Mouse (Mus musculus) layer of hippocampus, adult 9-11 months (tissue): ENCODE measurements around the gene Nxph4.

Experiments used
- DNase-seq: peaks from one replicate; pipeline ENCODE4 v3.0.0; 2022

Nxph4 gene

DNA sequence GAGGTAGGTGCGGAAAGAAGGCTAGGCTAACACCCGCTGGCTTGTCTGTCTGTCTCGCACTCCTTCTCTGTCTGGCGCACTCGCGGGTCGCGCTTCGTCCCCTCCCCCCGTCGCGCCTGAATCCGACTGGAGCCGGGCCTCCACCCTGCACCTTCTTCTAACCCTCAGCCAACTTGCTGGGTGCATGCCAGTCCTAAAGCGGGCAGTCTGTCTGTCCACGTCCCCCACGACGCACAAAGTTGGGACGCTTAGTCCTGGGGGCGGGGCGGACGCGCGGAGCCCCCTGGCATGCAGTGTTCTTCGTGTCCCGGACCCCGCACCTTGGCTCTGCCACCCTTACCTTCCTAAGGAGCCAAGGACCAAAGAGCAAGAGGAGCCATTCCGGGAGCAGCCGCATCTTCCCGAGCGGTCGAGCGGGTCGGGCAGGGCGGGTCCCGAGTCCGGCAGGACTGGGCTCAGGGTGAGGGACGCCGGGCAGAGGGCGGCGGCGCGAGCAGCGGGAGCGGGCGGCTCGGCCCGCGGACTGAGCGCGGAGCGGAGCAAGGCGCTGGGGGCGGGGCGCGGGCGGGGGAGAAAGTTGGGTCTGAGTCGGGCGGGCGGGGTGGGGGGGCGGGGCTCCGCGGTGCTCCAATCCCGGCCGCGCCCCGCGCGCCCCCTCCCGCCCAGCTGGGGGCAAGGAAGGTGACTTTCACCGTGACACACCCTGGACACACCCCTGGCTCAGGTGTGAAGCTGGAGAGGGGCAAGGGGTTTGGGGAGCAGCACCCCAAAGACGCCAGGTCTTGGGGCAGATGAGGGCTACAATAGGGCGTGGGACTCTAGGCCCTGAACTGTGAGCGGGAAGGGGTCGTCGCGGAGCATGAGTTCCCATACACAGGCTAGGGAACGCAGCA lies at the start of gene Nxph4:
Nxph4 (minus strand) TSS at position 524 of the 893 bp plus-strand sequence.
- no peak for DNase-seq

DNA sequence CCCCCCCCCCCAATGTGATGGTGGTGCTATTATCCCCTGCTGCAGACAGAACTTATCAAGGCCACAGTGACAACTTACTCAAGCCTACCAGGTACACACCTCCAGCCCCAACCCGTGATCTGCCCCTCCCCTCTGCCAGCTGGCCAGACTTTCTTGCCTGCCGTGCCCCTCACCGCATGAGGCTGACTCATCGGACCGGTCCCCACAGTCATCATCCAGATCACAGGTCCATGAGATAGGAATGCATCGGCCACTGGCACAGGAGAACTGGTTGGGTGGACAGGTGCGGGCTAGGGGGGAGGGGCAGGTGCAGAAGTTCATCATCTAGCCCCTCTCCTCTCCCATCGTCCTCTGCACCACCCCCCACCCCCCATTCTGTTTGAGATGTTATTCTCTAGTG lies 49.3 kb upstream of the Nxph4 start:
- DNase-seq, result no peak

GRCm38 (mm10) chr10:127581291-127581690 lies 46.9 kb upstream of the Nxph4 start:
- no peak for DNase-seq

GRCm38 (mm10) chr10:127577982-127578381 lies 43.6 kb upstream of the Nxph4 start:
- DNase-seq, result peak; percentile 73

DNA sequence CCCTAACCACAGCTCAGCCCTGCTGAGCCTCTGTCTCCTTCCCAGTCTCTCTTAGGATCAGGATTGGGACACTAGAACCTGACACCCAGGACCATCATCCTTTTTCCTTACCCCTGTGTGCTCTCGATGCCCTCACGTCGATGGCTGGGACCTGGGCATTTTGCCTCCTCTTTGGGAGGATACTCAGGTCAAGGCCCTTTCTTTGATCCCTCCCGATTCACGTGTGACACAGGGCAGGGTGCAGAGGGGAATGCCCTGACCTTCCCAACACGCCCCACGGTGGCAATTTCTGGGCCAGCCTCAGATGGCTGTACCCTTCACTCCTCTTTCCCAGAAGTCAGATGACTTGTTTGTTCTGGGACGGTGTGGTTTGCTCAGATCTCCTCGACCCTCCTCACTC lies 42.8 kb upstream of the Nxph4 start:
- no peak for DNase-seq

GRCm38 (mm10) chr10:127576381-127576961 lies 42.1 kb upstream of the Nxph4 start:
- DNase-seq, result no peak

GRCm38 (mm10) chr10:127575741-127576140 lies 41.4 kb upstream of the Nxph4 start:
- no peak for DNase-seq

GRCm38 (mm10) chr10:127572281-127572680 lies 37.9 kb upstream of the Nxph4 start:
- DNase-seq, result no peak

GRCm38 (mm10) chr10:127570937-127571641 lies 36.7 kb upstream of the Nxph4 start:
- no peak for DNase-seq

GRCm38 (mm10) chr10:127570384-127570783 lies 36.0 kb upstream of the Nxph4 start:
- DNase-seq, result no peak

DNA sequence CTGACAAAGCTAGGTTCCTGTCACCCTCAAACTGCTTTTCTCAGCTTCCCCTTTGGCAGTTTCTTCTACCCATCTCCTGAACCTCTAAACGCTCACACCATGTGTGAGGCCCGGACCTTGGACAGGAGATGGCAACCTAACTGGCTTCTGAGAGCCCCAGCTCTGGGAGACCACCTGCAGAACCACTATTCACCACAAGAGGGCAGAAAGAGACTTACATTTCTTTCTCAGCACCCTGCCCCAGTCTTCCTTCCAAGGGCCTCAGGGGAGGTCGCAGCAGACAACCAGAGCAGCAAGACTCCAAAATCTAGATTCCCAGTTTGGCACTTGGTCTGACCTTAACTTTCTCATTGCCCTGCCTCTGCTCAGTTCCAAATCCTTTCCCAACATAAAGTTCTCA lies 35.1 kb upstream of the Nxph4 start:
- DNase-seq, result peak; percentile 72

GRCm38 (mm10) chr10:127566553-127567326 lies 32.4 kb upstream of the Nxph4 start:
- DNase-seq, result no peak

- peak; percentile 56 for DNase-seq
Observed at GRCm38 (mm10) chr10:127564301-127564700, 29.9 kb upstream of the Nxph4 start.

DNA sequence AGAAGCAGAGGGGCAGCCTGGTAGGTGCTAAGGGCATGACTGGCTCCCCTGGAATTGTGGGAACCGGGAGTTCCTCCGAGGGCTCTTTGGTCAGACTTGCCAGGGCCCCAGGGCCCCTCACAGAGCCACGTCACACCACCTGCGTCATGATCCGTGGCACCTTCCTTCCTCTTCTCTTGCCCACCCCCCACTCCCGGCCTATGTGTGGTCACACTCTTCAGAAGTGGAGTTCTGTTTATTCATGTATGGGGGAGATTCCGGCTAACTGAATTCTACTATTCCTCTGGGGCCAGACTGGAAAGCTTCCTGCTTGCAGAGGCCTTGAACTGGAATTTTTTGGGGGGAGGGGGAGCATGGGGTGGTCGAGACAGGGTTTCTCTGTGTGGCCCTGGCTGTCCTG lies 29.5 kb upstream of the Nxph4 start:
- no peak for DNase-seq

- DNase-seq, result no peak
Observed at GRCm38 (mm10) chr10:127561145-127561544, 26.8 kb upstream of the Nxph4 start.

DNA sequence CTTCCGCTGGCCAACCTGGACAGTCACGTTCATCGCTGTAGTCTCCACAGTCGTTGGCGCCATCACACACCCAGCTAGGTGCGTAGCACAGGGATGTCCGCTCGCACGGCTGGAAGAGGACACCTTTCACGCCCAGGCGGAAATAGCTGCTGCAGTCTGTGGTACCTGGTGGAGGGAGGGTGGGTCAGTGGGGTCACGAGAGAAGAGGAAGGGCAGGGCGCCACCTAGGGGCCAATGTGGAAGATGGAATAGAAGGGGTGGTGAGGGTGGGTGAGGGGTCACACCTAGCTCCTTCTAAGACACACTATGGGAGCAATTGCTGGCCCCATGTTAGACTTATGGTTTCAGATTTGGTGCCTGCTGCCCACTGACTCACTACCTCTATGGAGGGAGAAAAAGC lies 23.0 kb upstream of the Nxph4 start:
- no peak for DNase-seq

GRCm38 (mm10) chr10:127555703-127556102 lies 21.3 kb upstream of the Nxph4 start:
- no peak for DNase-seq

DNA sequence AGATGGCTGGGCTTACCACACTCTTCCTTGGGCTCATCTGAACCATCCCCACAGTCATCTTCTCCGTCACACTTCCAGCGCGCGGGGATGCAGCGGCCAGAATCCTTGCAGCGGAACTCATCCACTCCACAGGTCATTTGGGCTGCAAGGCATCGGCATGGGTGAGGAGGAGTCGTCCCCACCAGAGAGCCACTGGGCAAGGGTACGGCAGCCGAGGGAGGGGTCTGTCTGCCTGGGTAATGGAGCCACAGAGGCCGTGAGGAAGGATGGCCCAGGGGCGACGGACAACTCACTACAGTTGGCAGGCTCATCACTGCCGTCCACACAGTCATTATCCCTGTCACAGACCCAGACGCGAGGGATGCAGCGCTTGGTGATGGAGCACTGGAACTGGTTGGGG lies 15.5 kb upstream of the Nxph4 start:
- no peak for DNase-seq

DNA sequence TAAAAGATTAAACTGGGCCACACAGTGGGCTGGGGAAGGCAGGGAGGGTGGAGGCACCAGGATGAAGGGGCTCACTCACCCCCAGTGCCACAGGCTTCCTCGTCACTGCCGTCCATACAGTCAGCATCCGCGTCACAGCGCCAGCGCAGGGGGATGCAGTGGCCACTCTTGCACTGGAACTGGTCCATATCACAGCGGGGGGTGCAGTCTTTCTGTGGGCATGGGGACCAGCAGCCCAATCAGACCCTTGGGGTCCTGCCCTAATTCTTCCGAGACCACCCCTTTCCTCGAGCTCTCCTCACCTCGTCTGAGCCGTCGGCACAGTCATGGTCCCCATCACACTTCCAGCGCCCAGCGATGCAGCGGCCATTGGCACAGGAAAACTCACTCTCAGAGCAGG lies 13.9 kb upstream of the Nxph4 start:
- DNase-seq, result no peak

DNA sequence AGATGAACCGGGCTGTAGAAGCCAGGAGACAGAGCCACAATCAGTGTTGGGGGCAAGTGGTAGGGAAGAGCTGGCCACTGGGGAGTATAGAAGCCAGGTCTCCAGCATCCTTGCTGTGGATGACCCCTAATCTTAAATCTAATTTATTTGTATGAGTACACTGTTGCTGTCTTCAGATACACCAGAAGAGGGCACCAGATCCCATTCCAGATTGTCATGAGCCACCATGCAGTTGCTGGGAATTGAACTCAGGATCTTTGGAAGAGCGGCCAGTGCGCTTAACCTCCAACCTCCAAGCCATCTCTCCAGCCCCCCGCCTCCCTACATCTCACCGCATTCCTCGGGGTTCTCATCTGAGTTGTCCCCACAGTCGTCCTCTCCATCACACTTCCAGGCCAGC lies 12.1 kb upstream of the Nxph4 start:
- no peak for DNase-seq

DNA sequence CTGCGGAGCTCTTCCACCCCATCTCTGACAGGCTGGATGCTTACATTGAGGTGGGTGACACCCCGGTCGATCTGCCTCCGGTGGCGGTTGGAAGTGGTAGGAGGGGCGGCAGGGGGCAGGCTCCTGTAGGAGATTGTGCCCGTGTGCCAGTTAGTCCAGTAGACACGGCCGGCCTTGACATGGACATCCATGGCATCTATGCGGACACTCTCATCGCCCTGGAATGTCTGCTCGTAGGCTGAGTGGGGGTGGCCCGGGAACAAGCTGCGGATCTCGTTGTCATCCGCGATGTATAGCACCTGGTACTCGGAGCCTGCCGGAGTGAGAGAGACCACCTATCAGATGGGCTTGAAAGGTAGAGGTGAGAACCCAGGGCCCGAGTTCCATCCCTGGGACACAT lies 10.0 kb upstream of the Nxph4 start:
- DNase-seq, result no peak

DNA sequence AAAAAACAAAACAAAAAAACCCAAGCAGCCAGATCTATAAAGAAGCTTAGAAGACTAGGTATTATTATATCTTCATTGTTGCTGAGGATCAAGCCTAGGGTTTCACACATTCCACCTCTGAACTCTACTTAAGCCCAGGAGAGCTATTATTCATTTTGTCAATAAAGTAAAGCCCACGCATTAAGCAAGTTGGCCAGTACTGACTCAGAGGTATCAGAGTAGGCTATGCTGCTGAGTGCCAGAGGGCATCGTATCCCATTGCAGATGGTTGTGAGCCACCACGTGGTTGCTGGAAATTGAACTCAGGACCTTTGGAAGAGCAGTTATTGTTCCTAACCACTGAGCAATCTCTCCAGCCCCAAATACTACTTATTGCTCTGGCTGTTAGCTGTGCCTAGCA lies 9.6 kb upstream of the Nxph4 start:
- no peak for DNase-seq

GRCm38 (mm10) chr10:127542720-127543119 lies 8.4 kb upstream of the Nxph4 start:
- no peak for DNase-seq
